Mouse (Mus musculus): ENCODE measurements around the gene Prpf6. TPM values are rescaled to one million over a fixed set of nuclear protein-coding genes. Genes with fewer than 3 reads are reported as not detected.

Gene Prpf6
- total and polyA plus RNA-seq, 3 experiments: 58.7 to 69.4 TPM; not detected in 1

DNA sequence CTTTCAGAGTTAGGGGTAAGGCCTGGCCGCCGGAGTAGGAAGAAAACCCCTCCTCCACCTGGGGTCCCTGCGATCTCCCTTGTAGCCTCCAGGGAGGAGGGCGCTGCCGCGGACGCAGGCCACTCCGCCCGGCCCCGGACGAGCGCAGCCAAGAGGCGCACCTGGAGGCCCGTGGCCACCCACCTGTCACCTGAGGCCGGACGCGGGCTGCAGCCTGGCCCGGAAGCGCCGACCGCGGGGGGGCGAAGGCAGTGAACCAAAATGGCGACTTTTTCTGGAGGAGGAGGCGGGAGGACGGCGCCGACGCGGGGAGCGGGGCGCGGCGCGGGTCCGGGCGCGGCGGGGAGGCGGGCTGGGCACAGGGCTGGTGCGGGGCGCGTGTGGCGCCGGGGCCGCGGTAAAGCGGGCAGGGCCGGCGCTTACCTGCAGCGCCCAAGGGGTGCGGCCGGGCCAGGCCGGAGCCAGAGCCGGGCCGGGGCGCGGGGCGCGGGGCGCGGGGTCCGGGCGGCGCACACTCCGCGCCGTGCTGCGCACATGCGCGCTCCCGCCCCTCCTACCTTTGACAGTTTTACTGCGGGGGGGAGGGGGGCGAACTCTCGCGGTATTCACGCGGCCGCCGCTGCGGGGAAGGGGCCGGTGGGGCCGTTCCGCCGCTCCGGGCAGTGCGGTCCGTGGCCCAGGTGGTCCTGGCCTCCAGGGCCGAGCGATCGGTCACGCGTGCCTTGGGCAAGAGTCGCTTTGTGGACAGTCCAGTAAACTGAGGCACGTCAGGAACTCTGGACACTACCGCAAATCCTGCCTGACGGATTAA is 768 bp downstream of the Prpf6 start, which contains the start of gene Zfp512b:
Zfp512b (minus strand) TSS at position 573 of the 811 bp plus-strand sequence.
- Histone ChIP-seq H3K9ac (ENCODE audit: control insufficient read depth, low read depth, low read length, poor library complexity, severe bottlenecking) (peak within 1 kb of the TSS; percentile 81), H3K4me1 (ENCODE audit: control insufficient read depth in 1 of 2, insufficient read depth in 2 of 2, low read length in 2 of 2) (peaks cover 3 to 21% of the 10 kb centered on the region in 2 experiments), H3K4me3 (ENCODE audit: control insufficient read depth in 1 of 2, insufficient read depth in 1 of 2, low read depth in 2 of 2, low read length in 2 of 2) (peak within 1 kb of the TSS; percentile 74 to 98), H3K27ac (ENCODE audit: control insufficient read depth, low read depth, low read length) (peak within 1 kb of the TSS; percentile 90), H3K9me3 (replicated peaks; ENCODE audit: insufficient read depth, low read length) (no peaks in the 10 kb centered on the region), H3K79me2 (ENCODE audit: control insufficient read depth, insufficient read depth, low read length, poor library complexity) (peaks cover 14% of the 10 kb centered on the region), H3K36me3 (ENCODE audit: control insufficient read depth in 1 of 2, insufficient read depth in 2 of 2, low read length in 2 of 2) (peaks cover 0 to 10% of the 10 kb centered on the region in 2 experiments; a peak in 3 of 4 replicates), H3K27me3 (ENCODE audit: control insufficient read depth in 1 of 2, insufficient read depth in 2 of 2, low read length in 2 of 2) (no peaks in the 10 kb centered on the region)
- peak; percentile 83 for DNase-seq (ENCODE audit: low read depth, low spot score)
- TF ChIP-seq CHD1 (IDR thresholded peaks at IDR 0.05; ENCODE audit: low read depth, low read length) (no peak), GABPA (IDR thresholded peaks at IDR 0.05; ENCODE audit: low read depth, low read length) (no peak), E2F4 (IDR thresholded peaks at IDR 0.05; ENCODE audit: borderline replicate concordance, low read depth, low read length) (no peak), EP300 (IDR thresholded peaks at IDR 0.05; ENCODE audit: low read depth in 1 of 2, low read length in 2 of 2) (no peak), ZC3H11A (IDR thresholded peaks at IDR 0.05; ENCODE audit: low read depth, low read length) (no peak), RAD21 (IDR thresholded peaks at IDR 0.05; ENCODE audit: low read depth, low read length) (no peak), UBTF (IDR thresholded peaks at IDR 0.05; ENCODE audit: borderline replicate concordance, insufficient read depth, low read depth, low read length) (no peak), SIN3A (IDR thresholded peaks at IDR 0.05; ENCODE audit: low read length) (no peak; the same call in 1 of the 2 replicates), MXI1 (IDR thresholded peaks at IDR 0.05; ENCODE audit: low read depth, low read length) (peak; percentile 50; the same call in 1 of the 2 replicates), MYC (IDR thresholded peaks at IDR 0.05; ENCODE audit: low read depth, low read length) (peak; percentile 33; the same call in 1 of the 2 replicates), MAX (IDR thresholded peaks at IDR 0.05; ENCODE audit: low read length) (peak; percentile 64), POLR2AphosphoS5 (IDR thresholded peaks at IDR 0.05; ENCODE audit: borderline replicate concordance, low read depth, low read length) (no peak), TBP (IDR thresholded peaks at IDR 0.05; ENCODE audit: low read depth, low read length) (no peak), POLR2A (IDR thresholded peaks at IDR 0.05; ENCODE audit: control insufficient read depth in 1 of 2, insufficient read depth in 1 of 2, low read depth in 1 of 2, low read length in 2 of 2, poor library complexity in 1 of 2) (peak; percentile 82 to 88), NRF1 (IDR thresholded peaks at IDR 0.05; ENCODE audit: insufficient read depth, low read depth, low read length, poor library complexity, severe bottlenecking) (peak; percentile 67), MAZ (IDR thresholded peaks at IDR 0.05; ENCODE audit: low read depth, low read length) (peak; percentile 78; the same call in 1 of the 2 replicates), ZMIZ1 (IDR thresholded peaks at IDR 0.05; ENCODE audit: low read depth, low read length) (peak; percentile 88), CHD2 (IDR thresholded peaks at IDR 0.05; ENCODE audit: low read length) (peak; percentile 91), RCOR1 (IDR thresholded peaks at IDR 0.05; ENCODE audit: low read depth, low read length) (no peak), SMC3 (IDR thresholded peaks at IDR 0.05; ENCODE audit: low read depth, low read length) (no peak), BHLHE40 (IDR thresholded peaks at IDR 0.05; ENCODE audit: borderline replicate concordance, low read depth, low read length) (no peak), MEF2A (IDR thresholded peaks at IDR 0.05; ENCODE audit: extremely low read depth, insufficient replicate concordance, low read depth, low read length, poor library complexity, severe bottlenecking) (no peak), KAT2A (conservative IDR thresholded peaks at IDR 0.05; ENCODE audit: low read depth, low read length) (no peak), TCF12 (IDR thresholded peaks at IDR 0.05; ENCODE audit: low read depth, low read length) (peak; percentile 12; the same call in 1 of the 2 replicates), MYB (IDR thresholded peaks at IDR 0.05; ENCODE audit: low read depth, low read length) (peak; percentile 39; the same call in 1 of the 2 replicates), CTCF (IDR thresholded peaks at IDR 0.05 in 2 of 3, conservative IDR thresholded peaks at IDR 0.05 in 1 of 3; ENCODE audit: control insufficient read depth in 1 of 3, insufficient read depth in 1 of 3, low read depth in 2 of 3, low read length in 3 of 3, poor library complexity in 1 of 3, severe bottlenecking in 1 of 3) (no peak), HCFC1 (IDR thresholded peaks at IDR 0.05; ENCODE audit: low read depth, low read length) (peak; percentile 77), MAFK (IDR thresholded peaks at IDR 0.05; ENCODE audit: borderline replicate concordance, low read depth, low read length) (no peak), NELFE (IDR thresholded peaks at IDR 0.05; ENCODE audit: low read depth, low read length) (peak; percentile 67; the same call in 1 of the 2 replicates), USF1 (IDR thresholded peaks at IDR 0.05; ENCODE audit: low read depth, low read length) (no peak), USF2 (IDR thresholded peaks at IDR 0.05; ENCODE audit: borderline replicate concordance in 1 of 2, insufficient read depth in 1 of 2, low read depth in 1 of 2, low read length in 2 of 2) (no peak), GATA1 (IDR thresholded peaks at IDR 0.05; ENCODE audit: low read depth, low read length) (no peak), ZKSCAN1 (IDR thresholded peaks at IDR 0.05; ENCODE audit: low read depth, low read length) (no peak), ELF1 (IDR thresholded peaks at IDR 0.05; ENCODE audit: low read depth, low read length) (0 out of 2 replicates have a peak, but pooled peaks have one; percentile 21), POLR2AphosphoS2 (IDR thresholded peaks at IDR 0.05; ENCODE audit: low read length) (peak; percentile 76; the same call in 1 of the 2 replicates)
